Mouse (Mus musculus) myocyte (in vitro differentiated cells): Measurements from ENCODE around the gene Rnd2. TPM values are rescaled to one million over a fixed set of nuclear protein-coding genes. Genes with fewer than 3 reads are reported as not detected.

ENCODE experiments used
- H3K27me3 ChIP-seq: one replicate; pipeline ENCODE4 v1.6.1; 2011; ENCODE audit not compliant: control insufficient read depth, insufficient read depth, insufficient read length
- H3K36me3 ChIP-seq: one replicate; pipeline ENCODE4 v1.6.1; 2011; ENCODE audit not compliant: control insufficient read depth, insufficient read depth
- H3K4me2 ChIP-seq: one replicate; pipeline ENCODE4 v1.6.1; 2011; ENCODE audit warnings: low read depth, control low read depth
- H3K4me3 ChIP-seq: one replicate; pipeline ENCODE4 v1.5.1; 2011; ENCODE audit warnings: mild to moderate bottlenecking, control low read depth, moderate library complexity
- H3K79me2 ChIP-seq: one replicate; pipeline ENCODE4 v1.6.1; 2011; ENCODE audit not compliant: control insufficient read depth, insufficient read depth
- H3ac ChIP-seq: one replicate; pipeline ENCODE4 v1.6.1; 2011; ENCODE audit not compliant: control insufficient read depth, insufficient read length
- CEBPB ChIP-seq: IDR thresholded peaks from 2 replicates; pipeline ENCODE4 v1.6.1; 2011; ENCODE audit warnings: mild to moderate bottlenecking, moderate library complexity; ENCODE audit not compliant: poor library complexity, insufficient read depth, severe bottlenecking
- E2F4 ChIP-seq: IDR thresholded peaks from one replicate; pipeline ENCODE4 v1.6.1; 2011; ENCODE audit warnings: mild to moderate bottlenecking, control low read depth, moderate library complexity; ENCODE audit not compliant: insufficient read depth
- MAX ChIP-seq: IDR thresholded peaks from one replicate; pipeline ENCODE4 v1.6.1; 2011; ENCODE audit warnings: low read depth, mild to moderate bottlenecking, control low read depth
- MYOD1 ChIP-seq, 3 experiments: IDR thresholded peaks; one replicate each; pipeline ENCODE4 v1.6.1; 2011; ENCODE audit warnings: control low read depth in 2 of 3, low read depth in 2 of 3, mild to moderate bottlenecking in 2 of 3, moderate library complexity in 1 of 3; ENCODE audit not compliant: insufficient read length in 2 of 3, control insufficient read depth in 1 of 3
- MYOG ChIP-seq, 3 experiments: IDR thresholded peaks; one replicate each; pipeline ENCODE4 v1.6.1; 2011; ENCODE audit warnings: control low read depth in 2 of 3, low read depth in 2 of 3, mild to moderate bottlenecking in 2 of 3; ENCODE audit not compliant: insufficient read length in 2 of 3, control insufficient read depth in 1 of 3, insufficient read depth in 1 of 3
- POLR2A ChIP-seq: IDR thresholded peaks from one replicate; pipeline ENCODE4 v1.6.1; 2011; ENCODE audit warnings: low read depth, mild to moderate bottlenecking, control low read depth, moderate library complexity; ENCODE audit not compliant: insufficient read length
- POLR2AphosphoS2 ChIP-seq: IDR thresholded peaks from one replicate; pipeline ENCODE4 v1.6.1; 2011; ENCODE audit warnings: low read depth, control low read depth; ENCODE audit not compliant: insufficient read length
- REST ChIP-seq: IDR thresholded peaks from one replicate; pipeline ENCODE4 v1.6.1; 2011; ENCODE audit warnings: mild to moderate bottlenecking, control low read depth, moderate library complexity; ENCODE audit not compliant: insufficient read depth, insufficient read length
- SRF ChIP-seq: IDR thresholded peaks from one replicate; pipeline ENCODE4 v1.6.1; 2011; ENCODE audit warnings: low read depth; ENCODE audit not compliant: control insufficient read depth, insufficient read length
- TCF12 ChIP-seq: IDR thresholded peaks from one replicate; pipeline ENCODE4 v1.6.1; 2011; ENCODE audit warnings: mild to moderate bottlenecking, control low read depth; ENCODE audit not compliant: poor library complexity, insufficient read depth, severe bottlenecking
- TCF3 ChIP-seq: IDR thresholded peaks from one replicate; pipeline ENCODE4 v1.6.1; 2011; ENCODE audit warnings: low read depth, control low read depth; ENCODE audit not compliant: insufficient read length
- USF1 ChIP-seq: IDR thresholded peaks from one replicate; pipeline ENCODE4 v1.6.1; 2011; ENCODE audit warnings: low read depth, mild to moderate bottlenecking, control low read depth, moderate library complexity
- polyA plus RNA-seq: library from polyadenylated mRNA; unstranded; fragments of >200 nt; fragmentation: generic; extraction: Trizol; gene quantifications from one replicate; pipeline ENCODE4 v1.2.1, GENCODE M21; 2012; ENCODE audit warnings: missing spikeins

Rnd2 gene
- polyA plus RNA-seq, 1 experiment, result 20.9 TPM

- Histone ChIP-seq H3ac (no peak overlapping the region), H3K36me3 (peaks cover 3% of the 10 kb centered on the region), H3K4me2 (no peak overlapping the region), H3K4me3 (no peak overlapping the region), H3K27me3 (no peaks in the 10 kb centered on the region), H3K79me2 (peaks cover 5% of the 10 kb centered on the region)
- TF ChIP-seq REST, result no peak
- TF ChIP-seq CEBPB, result no peak
These were observed 45.8 kb upstream of the Rnd2 start for GRCm38 (mm10) chr11:101418991-101419390.

- Histone ChIP-seq H3K27me3 (no peaks in the 10 kb centered on the region), H3K79me2 (peaks cover 5% of the 10 kb centered on the region), H3K4me2 (no peak overlapping the region), H3ac (no peak overlapping the region), H3K36me3 (no peaks in the 10 kb centered on the region), H3K4me3 (no peak overlapping the region)
- no peak for TF ChIP-seq MAX
- TF ChIP-seq REST, result no peak
- TF ChIP-seq POLR2A, result no peak
- no peak for TF ChIP-seq POLR2AphosphoS2
- TF ChIP-seq CEBPB, result no peak
- no peak for TF ChIP-seq USF1
- no peak for TF ChIP-seq TCF3
- TF ChIP-seq E2F4, result no peak
- no peak for TF ChIP-seq MYOG (IDR thresholded peaks at IDR 0.05; ENCODE audit: control insufficient read depth in 1 of 3, insufficient read depth in 1 of 3, insufficient read length in 2 of 3, low read depth in 2 of 3)
- TF ChIP-seq MYOD1 (IDR thresholded peaks at IDR 0.05; ENCODE audit: control insufficient read depth in 1 of 3, insufficient read length in 2 of 3, low read depth in 2 of 3), result no peak
These were observed 45.2 kb upstream of the Rnd2 start for GRCm38 (mm10) chr11:101419610-101420009.

GRCm38 (mm10) chr11:101420148-101420547 is 44.7 kb upstream of the Rnd2 start:
- H3K4me3 ChIP-seq, result no peak overlapping the region
- TF ChIP-seq MYOG (IDR thresholded peaks at IDR 0.05; ENCODE audit: control insufficient read depth in 1 of 3, insufficient read depth in 1 of 3, insufficient read length in 2 of 3, low read depth in 2 of 3) (no peak), E2F4 (no peak), TCF12 (no peak), SRF (no peak), POLR2AphosphoS2 (no peak), TCF3 (no peak), REST (no peak), MAX (no peak), POLR2A (no peak), CEBPB (no peak), MYOD1 (IDR thresholded peaks at IDR 0.05; ENCODE audit: control insufficient read depth in 1 of 3, insufficient read length in 2 of 3, low read depth in 2 of 3) (no peak), USF1 (no peak)
- H3K36me3 ChIP-seq, result no peaks in the 10 kb centered on the region
- no peak overlapping the region for H3K4me2 ChIP-seq
- no peak overlapping the region for H3ac ChIP-seq
- no peaks in the 10 kb centered on the region for H3K27me3 ChIP-seq
- peaks cover 5% of the 10 kb centered on the region for H3K79me2 ChIP-seq

- H3K4me3 ChIP-seq, result peak within 1 kb of the TSS; percentile 66
- H3K27me3 ChIP-seq, result no peaks in the 10 kb centered on the region
- peaks cover 27% of the 10 kb centered on the region for H3K79me2 ChIP-seq
- peak within 1 kb of the TSS; percentile 98 for H3K4me2 ChIP-seq
- H3ac ChIP-seq, result peak within 1 kb of the TSS; percentile 64
- no peaks in the 10 kb centered on the region for H3K36me3 ChIP-seq
- peak in 1 of 3 experiments; percentile 38 for TF ChIP-seq MYOD1 (IDR thresholded peaks at IDR 0.05; ENCODE audit: control insufficient read depth in 1 of 3, insufficient read length in 2 of 3, low read depth in 2 of 3)
- no peak for TF ChIP-seq E2F4
- TF ChIP-seq TCF3, result no peak
- peak; percentile 59 for TF ChIP-seq POLR2AphosphoS2
- no peak for TF ChIP-seq TCF12
- TF ChIP-seq MAX, result no peak
- TF ChIP-seq USF1, result no peak
- TF ChIP-seq SRF, result peak; percentile 95
- peak; percentile 56 for TF ChIP-seq POLR2A
- no peak for TF ChIP-seq REST
- peak in 2 of 3 experiments; percentile 40 to 72 for TF ChIP-seq MYOG (IDR thresholded peaks at IDR 0.05; ENCODE audit: control insufficient read depth in 1 of 3, insufficient read depth in 1 of 3, insufficient read length in 2 of 3, low read depth in 2 of 3)
- TF ChIP-seq CEBPB, result no peak
These were observed 40.5 kb upstream of the Rnd2 start, which contains the start of gene Gm27029 for GRCm38 (mm10) chr11:101424105-101424851. Gm27029 (minus strand) TSS chr11:101424796.
